Mouse (Mus musculus) left cerebral cortex, adult 2 months (tissue): Measurements from ENCODE around the gene Ush2a. TPM values are rescaled to one million over a fixed set of nuclear protein-coding genes. Genes with fewer than 3 reads are reported as not detected.

Experiments used
- DNase-seq, 2 experiments: peaks; one replicate each; pipeline ENCODE4 v3.0.0; 2021 to 2022; ENCODE audit warnings: low spot score in 2 of 2, mixed read lengths in 1 of 2; ENCODE audit errors: extremely low spot score in 1 of 2
- H3K27ac ChIP-seq: fragments of 200-600 bp; 2 replicates; pipeline ENCODE4 v1.8.1; 2022
- H3K4me3 ChIP-seq: fragments of 200-600 bp; 2 replicates; pipeline ENCODE4 v1.8.1; 2022
- CTCF ChIP-seq: fragments of 200-600 bp; IDR thresholded peaks from 2 replicates; pipeline ENCODE4 v1.8.1; 2022; ENCODE audit warnings: antibody characterized with exemption, mild to moderate bottlenecking, moderate library complexity
- intact Hi-C: fragments of 180-260 bp; cut with DNase I; formaldehyde crosslinking; loops from one replicate; pipeline ENCODE4 v1.15.1; 2025
- total RNA-seq, 2 experiments: library from RNA; stranded (reverse); gene quantifications; 2 replicates each; pipeline ENCODE4 v1.2.3; 2021

Gene Ush2a
- total RNA-seq, 2 experiments from 2014 or later = 0.05 to 0.37 TPM

DNA sequence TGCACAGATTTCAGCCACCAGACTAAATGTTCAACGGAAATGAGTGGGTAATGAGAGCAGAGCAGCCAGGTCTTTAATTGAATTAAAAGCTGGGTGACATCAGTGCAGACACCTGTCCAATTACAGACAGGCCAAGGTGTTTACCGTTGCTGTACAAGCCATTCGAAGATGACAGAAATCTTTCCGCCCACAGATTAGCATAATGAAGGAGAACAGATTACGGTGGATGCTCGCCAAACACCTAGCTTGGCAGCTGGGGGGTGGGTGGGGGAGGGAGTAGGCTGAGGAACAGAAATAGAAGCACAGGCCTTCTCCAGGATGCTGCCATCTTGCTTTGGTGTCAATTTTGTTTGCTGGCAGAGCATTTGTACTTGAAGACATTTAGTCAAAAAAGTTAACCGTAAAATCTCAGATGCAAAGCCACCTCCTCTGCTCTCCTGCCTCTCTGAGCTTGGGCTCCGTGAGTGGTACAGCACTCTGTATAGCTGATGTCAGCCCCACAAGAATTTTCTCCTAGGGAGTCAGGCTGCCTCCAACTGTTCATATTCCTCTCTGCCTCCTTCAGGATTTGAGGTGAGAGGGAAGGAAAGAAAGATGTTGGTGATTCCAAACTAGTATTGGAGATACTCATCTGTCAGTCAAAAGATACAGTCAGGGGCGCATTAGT, 306.6 kb downstream of the Ush2a start:
- Histone ChIP-seq H3K4me3 (no peak overlapping the region), H3K27ac (no peak overlapping the region)
- DNase-seq = peak in 1 of 2 experiments; percentile 8
- intact Hi-C loops = no loop called here
- no peak for TF ChIP-seq CTCF

DNA sequence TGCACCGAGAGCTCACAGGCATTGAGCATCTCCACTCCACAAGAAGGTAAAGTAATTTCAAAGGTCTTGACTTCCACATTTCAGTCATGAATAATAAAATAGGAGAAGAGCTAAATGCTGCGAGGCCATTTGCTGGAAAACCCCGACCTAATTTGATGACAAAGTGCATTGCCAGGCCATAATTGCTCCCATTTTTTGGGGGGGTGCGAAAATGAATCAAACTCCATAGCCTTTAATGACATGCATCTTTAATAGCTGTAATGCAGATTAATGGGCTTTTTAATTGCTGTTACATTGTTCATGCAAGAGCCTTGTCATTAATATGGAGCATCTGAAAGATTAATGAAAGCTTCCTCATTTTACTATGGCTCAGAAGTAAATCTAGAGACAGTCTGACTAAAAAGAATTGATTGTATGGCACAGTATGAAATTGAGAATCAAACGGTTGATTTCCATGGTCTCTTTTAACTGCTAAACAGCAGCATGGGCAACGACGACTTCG, 314.5 kb downstream of the Ush2a start:
- TF ChIP-seq CTCF = no peak
- no peak for DNase-seq
- intact Hi-C loops = no loop called here

DNA sequence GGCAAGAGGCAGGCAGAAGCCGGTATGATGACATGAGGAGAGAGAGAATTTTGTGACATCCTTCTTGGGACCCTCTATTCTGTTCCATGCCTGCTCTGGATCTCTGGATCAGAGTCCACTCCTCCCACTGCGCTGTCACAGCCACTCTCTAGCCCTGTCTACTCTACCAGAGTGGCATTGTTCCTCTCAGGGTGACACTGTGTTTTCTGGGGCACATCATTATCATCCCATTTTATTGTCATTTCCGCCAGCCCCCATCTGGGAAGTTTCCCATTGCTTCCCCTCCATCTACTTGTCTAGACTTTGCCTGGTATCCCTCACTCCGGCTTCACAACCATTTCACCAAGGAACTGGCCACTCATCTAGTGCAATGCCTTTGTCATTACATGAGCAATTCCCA, 315.6 kb downstream of the Ush2a start:
- DNase-seq = no peak
- Histone ChIP-seq H3K27ac (no peak overlapping the region), H3K4me3 (no peak overlapping the region)
- intact Hi-C loops = no loop called here
- TF ChIP-seq CTCF = no peak

More for the DNA sequence above, 314.5 kb downstream of the Ush2a start:
- Histone ChIP-seq H3K27ac (no peak overlapping the region), H3K4me3 (no peak overlapping the region)

- no peak overlapping the region for H3K27ac ChIP-seq
- no peak overlapping the region for H3K4me3 ChIP-seq
- intact Hi-C loops = no loop called here
- DNase-seq = no peak
- TF ChIP-seq CTCF = no peak
Observed at GRCm38 (mm10) chr1:188581136-188581535, 319.3 kb downstream of the Ush2a start.

DNA sequence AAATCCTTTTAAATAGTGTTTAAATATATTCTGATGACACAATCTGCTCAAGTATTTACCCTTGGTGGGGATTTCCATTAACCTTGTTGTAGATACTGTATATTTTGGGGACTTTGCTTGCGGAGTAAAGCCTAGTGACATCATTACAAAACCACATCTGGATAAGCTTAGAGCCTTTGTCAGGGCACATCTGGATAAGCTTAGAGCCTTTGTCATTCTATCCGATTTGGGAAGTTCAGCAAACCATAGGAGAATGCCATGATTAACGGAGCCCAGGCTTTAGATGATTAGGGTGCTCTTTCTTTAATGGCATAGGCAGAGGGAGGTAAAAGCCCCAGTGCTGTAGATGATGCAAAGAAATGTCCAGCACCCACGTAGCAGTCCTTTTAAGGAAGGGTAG, 333.4 kb downstream of the Ush2a start:
- H3K4me3 ChIP-seq = no peak overlapping the region
- H3K27ac ChIP-seq = no peak overlapping the region
- intact Hi-C loops = no loop called here
- TF ChIP-seq CTCF = no peak
- no peak for DNase-seq

- TF ChIP-seq CTCF = peak; percentile 45
- Histone ChIP-seq H3K27ac (no peak overlapping the region), H3K4me3 (no peak overlapping the region)
- intact Hi-C loops = no loop called here
- DNase-seq = no peak
Observed at GRCm38 (mm10) chr1:188598052-188598451, 336.2 kb downstream of the Ush2a start.

- H3K4me3 ChIP-seq = no peak overlapping the region
- intact Hi-C loops = no loop called here
- no peak for TF ChIP-seq CTCF
- DNase-seq = no peak
- H3K27ac ChIP-seq = no peak overlapping the region
Observed at GRCm38 (mm10) chr1:188599134-188599533, 337.3 kb downstream of the Ush2a start.

DNA sequence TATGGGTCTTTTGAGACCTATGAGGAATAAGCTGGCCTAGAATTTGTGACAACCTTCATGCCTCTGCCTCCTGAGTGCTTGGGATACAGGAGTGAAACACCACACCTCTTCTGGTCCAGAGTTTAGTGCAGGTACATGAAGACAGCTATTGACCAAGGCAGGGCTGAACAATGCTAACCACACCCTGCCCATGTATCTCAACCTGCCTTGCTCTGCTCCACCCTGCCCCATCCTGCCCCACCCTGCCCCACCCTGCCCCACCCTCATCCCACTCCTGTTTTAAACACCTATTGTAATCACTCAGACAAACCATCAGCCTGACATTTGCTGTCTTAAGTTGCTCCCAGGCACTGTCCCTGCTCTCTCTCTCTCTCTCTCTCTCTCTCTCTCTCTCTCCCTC, 344.6 kb downstream of the Ush2a start:
- no peak for DNase-seq
- no peak for TF ChIP-seq CTCF
- intact Hi-C loops = no loop called here
- Histone ChIP-seq H3K27ac (no peak overlapping the region), H3K4me3 (no peak overlapping the region)

GRCm38 (mm10) chr1:188616547-188616946, 354.7 kb downstream of the Ush2a start:
- TF ChIP-seq CTCF = no peak
- H3K4me3 ChIP-seq = no peak overlapping the region
- no peak overlapping the region for H3K27ac ChIP-seq
- intact Hi-C loops = no loop called here
- no peak for DNase-seq

- intact Hi-C loops = loop anchor here (10.0 kb wide), 2 partner anchors 659 to 1179 kb away; no protein-coding TSS in a partner anchor
- DNase-seq = peak; percentile 24 to 40
- Histone ChIP-seq H3K4me3 (no peak overlapping the region), H3K27ac (no peak overlapping the region)
- TF ChIP-seq CTCF = peak; percentile 77
Observed at GRCm38 (mm10) chr1:188633736-188634135, 371.9 kb downstream of the Ush2a start.

DNA sequence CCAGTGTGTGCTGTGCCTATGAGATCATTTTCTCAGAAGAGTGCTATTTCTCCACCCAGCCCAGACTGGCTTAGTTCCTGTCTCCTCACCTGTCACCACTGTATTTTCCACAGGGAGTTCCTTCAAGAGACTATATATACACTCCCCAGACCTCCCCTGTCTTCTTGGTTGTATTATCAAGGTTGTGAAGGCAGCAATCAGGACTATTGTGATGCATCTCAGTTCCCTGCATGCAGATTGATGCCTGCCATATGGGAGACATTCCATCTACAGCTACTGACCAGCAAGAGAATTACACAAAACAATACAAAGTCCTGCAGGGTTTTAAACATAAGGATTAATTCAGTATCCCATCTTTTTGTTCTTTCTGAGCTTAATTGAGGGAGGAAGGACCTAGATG, 377.8 kb downstream of the Ush2a start:
- TF ChIP-seq CTCF = no peak
- Histone ChIP-seq H3K27ac (no peak overlapping the region), H3K4me3 (no peak overlapping the region)
- intact Hi-C loops = loop anchor here (10.0 kb wide), 2 partner anchors 665 to 1185 kb away; no protein-coding TSS in a partner anchor
- DNase-seq = no peak

GRCm38 (mm10) chr1:188643156-188643555, 381.3 kb downstream of the Ush2a start:
- intact Hi-C loops = no loop called here
- Histone ChIP-seq H3K27ac (no peak overlapping the region), H3K4me3 (no peak overlapping the region)
- DNase-seq = no peak
- TF ChIP-seq CTCF = no peak

GRCm38 (mm10) chr1:188653001-188653400, 391.2 kb downstream of the Ush2a start:
- no peak overlapping the region for H3K4me3 ChIP-seq
- DNase-seq = no peak
- no peak overlapping the region for H3K27ac ChIP-seq
- intact Hi-C loops = no loop called here
- no peak for TF ChIP-seq CTCF
